Comparison of ENCODE assay signal across 9 mouse cellular contexts in genomic region chr2:30646833-30647232, GRCm38 (mm10). TPM values are rescaled to one million over a fixed set of nuclear protein-coding genes. Genes with fewer than 3 reads are reported as not detected.
DNase-seq lines count a peak whose midpoint lies in the region; ATAC-seq and TF ChIP-seq lines count a peak whose summit lies in the region.
"Had no signal": no experiment of that assay in that cellular context is flagged by ENCODE, and none has a peak within 500 bp of the region (broad histone marks: within the 10 kb centered on the region; RNA-seq: fewer than 3 reads in every experiment).

No protein-coding gene starts in this region.

- intact Hi-C loops in heart, postnatal 25 days (cut with DNase I) = no loop called here

- TF ChIP-seq CTCF in lung, embryonic 14.5 days (IDR thresholded peaks at IDR 0.05; ENCODE audit: low read depth) = no peak

- no peaks in the 10 kb centered on the region for H3K36me3 ChIP-seq in embryonic facial prominence, embryonic 14.5 days (ENCODE audit: control insufficient read depth, insufficient read depth, low read length)
- H3K36me3 ChIP-seq in heart, embryonic 12.5 days = no peaks in the 10 kb centered on the region
- H3K36me3 ChIP-seq in kidney, embryonic 15.5 days = no peaks in the 10 kb centered on the region
- H3K36me3 ChIP-seq in lung, embryonic 14.5 days (ENCODE audit: insufficient read depth) = no peaks in the 10 kb centered on the region

- ATAC-seq in embryonic facial prominence, embryonic 14.5 days (ENCODE audit: low read depth) = peak; percentile 69
- peak; percentile 30; the same call in 1 of the 2 replicates for ATAC-seq in heart, embryonic 12.5 days (ENCODE audit: insufficient number of reproducible peaks, low FRiP score)
- ATAC-seq in kidney, embryonic 15.5 days (replicated peaks; ENCODE audit: low FRiP score) = peak; percentile 30; the same call in 1 of the 2 replicates
- peak; percentile 70 for ATAC-seq in lung, embryonic 14.5 days (ENCODE audit: insufficient read depth)
- ATAC-seq in activated CD4-positive, CD25-positive, alpha-beta regulatory T cell, adult 4 months = no peak

- H3K27ac ChIP-seq in embryonic facial prominence, embryonic 14.5 days (replicated peaks; ENCODE audit: low read depth, low read length) = peak overlapping the region; percentile 65
- H3K27ac ChIP-seq in heart, embryonic 12.5 days (ENCODE audit: poor library complexity, severe bottlenecking) = peak overlapping the region; percentile 78
- peak overlapping the region; percentile 90 for H3K27ac ChIP-seq in kidney, embryonic 15.5 days
- peak overlapping the region; percentile 93 for H3K27ac ChIP-seq in lung, embryonic 14.5 days (ENCODE audit: low read depth)

- 17% methylated on average over 5 of the region's 5 CpGs for WGBS in embryonic facial prominence, embryonic 14.5 days
- 17% methylated on average over 5 of the region's 5 CpGs for WGBS in heart, embryonic 12.5 days
- 28% methylated on average over 5 of the region's 5 CpGs for WGBS in kidney, embryonic 15.5 days
- WGBS in lung, embryonic 14.5 days = 7% methylated on average over 5 of the region's 5 CpGs

- 0 out of 2 replicates have a peak overlapping the region, but pooled peaks have one; percentile 4 for H3K4me2 ChIP-seq in embryonic facial prominence, embryonic 14.5 days (ENCODE audit: low read depth, low read length)
- peak overlapping the region; percentile 33 for H3K4me2 ChIP-seq in heart, embryonic 12.5 days
- peak overlapping the region; percentile 28; the same call in 1 of the 2 replicates for H3K4me2 ChIP-seq in kidney, embryonic 15.5 days
- H3K4me2 ChIP-seq in lung, embryonic 14.5 days = peak overlapping the region; percentile 39

- H3K4me3 ChIP-seq in embryonic facial prominence, embryonic 14.5 days (ENCODE audit: low read depth, low read length) = no peak overlapping the region
- no peak overlapping the region for H3K4me3 ChIP-seq in heart, embryonic 12.5 days
- no peak overlapping the region for H3K4me3 ChIP-seq in kidney, embryonic 15.5 days (replicated peaks)
- H3K4me3 ChIP-seq in lung, embryonic 14.5 days (ENCODE audit: low read depth, low read length) = no peak overlapping the region

- H3K9me3 ChIP-seq in embryonic facial prominence, embryonic 14.5 days (ENCODE audit: control insufficient read depth, low read length) = no peaks in the 10 kb centered on the region
- H3K9me3 ChIP-seq in heart, embryonic 12.5 days (replicated peaks) = no peaks in the 10 kb centered on the region
- H3K9me3 ChIP-seq in kidney, embryonic 15.5 days (replicated peaks) = no peaks in the 10 kb centered on the region
- H3K9me3 ChIP-seq in lung, embryonic 14.5 days (ENCODE audit: low read depth, low read length) = no peaks in the 10 kb centered on the region

- H3K27me3 ChIP-seq in embryonic facial prominence, embryonic 14.5 days (replicated peaks; ENCODE audit: control insufficient read depth, insufficient read depth, low read length) = no peaks in the 10 kb centered on the region
- H3K27me3 ChIP-seq in heart, embryonic 12.5 days (replicated peaks) = no peaks in the 10 kb centered on the region
- no peaks in the 10 kb centered on the region for H3K27me3 ChIP-seq in kidney, embryonic 15.5 days
- H3K27me3 ChIP-seq in lung, embryonic 14.5 days (ENCODE audit: insufficient read depth, low read length) = no peaks in the 10 kb centered on the region
- H3K27me3 ChIP-seq: CH12.LX had no signal

- no peak overlapping the region; the same call in 1 of the 2 replicates for H3K9ac ChIP-seq in embryonic facial prominence, embryonic 14.5 days (ENCODE audit: low read depth, low read length)
- H3K9ac ChIP-seq in heart, embryonic 12.5 days = peak overlapping the region; percentile 17; the same call in 1 of the 2 replicates
- H3K9ac ChIP-seq in kidney, embryonic 15.5 days = 0 out of 2 replicates have a peak overlapping the region, but pooled peaks have one; percentile 17
- H3K9ac ChIP-seq in lung, embryonic 14.5 days = peak overlapping the region; percentile 37; the same call in 1 of the 2 replicates

- peaks cover 19% of the 10 kb centered on the region for H3K4me1 ChIP-seq in embryonic facial prominence, embryonic 14.5 days (ENCODE audit: control insufficient read depth, insufficient read depth, low read length)
- peaks cover 53% of the 10 kb centered on the region for H3K4me1 ChIP-seq in heart, embryonic 12.5 days (replicated peaks)
- peaks cover 48% of the 10 kb centered on the region for H3K4me1 ChIP-seq in kidney, embryonic 15.5 days
- peaks cover 41% of the 10 kb centered on the region for H3K4me1 ChIP-seq in lung, embryonic 14.5 days (ENCODE audit: insufficient read depth)

- peak; percentile 94 for DNase-seq in heart, adult 11 months
- no peak for DNase-seq in heart, postnatal 25 days (ENCODE audit: low spot score)
- peak; percentile 93 for DNase-seq in embryonic facial prominence, embryonic 14.5 days (ENCODE audit: low spot score)
- peak; percentile 94 for DNase-seq in lung, embryonic 14.5 days
- peak; percentile 82 for DNase-seq in right cerebral cortex, postnatal 14 days

RNA-seq across cellular contexts. Expression of gene Cstad, which starts 52.0 kb away (rescaled TPM):
- 1 to 10 TPM; 1.2 TPM for total RNA-seq in heart, postnatal 25 days (2021)
- 0.96 and 1.7 TPM in 2 replicates for polyA plus RNA-seq in embryonic facial prominence, embryonic 14.5 days (2014; fragmentation: Nextera tagmentation; extraction: Ambion mirVana)
- polyA plus RNA-seq in heart, embryonic 12.5 days (2016; fragmentation: Nextera tagmentation; extraction: Ambion mirVana) = 1.4 and 2.0 TPM in 2 replicates
- 1.2 and 1.8 TPM in 2 replicates for polyA plus RNA-seq in kidney, embryonic 15.5 days (2015; fragmentation: Nextera tagmentation; extraction: Ambion mirVana)
- 0.95 and 1.5 TPM in 2 replicates for polyA plus RNA-seq in lung, embryonic 14.5 days (2014; fragmentation: Nextera tagmentation; extraction: Ambion mirVana)
- polyA plus RNA-seq in activated CD4-positive, CD25-positive, alpha-beta regulatory T cell, adult 4 months (2017; shearing (Covaris generic)) = 1 to 10 TPM; 1.2 to 2.0 TPM
